Comparison of ENCODE assay signal across 29 mouse cellular contexts in genomic region chr8:84963952-84964351, GRCm38 (mm10). TPM values are rescaled to one million over a fixed set of nuclear protein-coding genes. Genes with fewer than 3 reads are reported as not detected.
A peak's percentile ranks its signal among the peaks of the same experiment; 100 is the strongest.
DNase-seq lines count a peak whose midpoint lies in the region; ATAC-seq and TF ChIP-seq lines count a peak whose summit lies in the region.
"Had no signal": no experiment of that assay in that cellular context is flagged by ENCODE, and none has a peak within 500 bp of the region (broad histone marks: within the 10 kb centered on the region; RNA-seq: fewer than 3 reads in every experiment).

No protein-coding gene starts in this region.

- no peak for TF ChIP-seq POLR2A in MEL (IDR thresholded peaks at IDR 0.05; ENCODE audit: control insufficient read depth in 1 of 2, insufficient read depth in 1 of 2, low read depth in 1 of 2, low read length in 2 of 2, poor library complexity in 1 of 2)

- no peaks in the 10 kb centered on the region for H3K9me3 ChIP-seq in forebrain, postnatal 0 days (ENCODE audit: low read length)
- H3K9me3 ChIP-seq in forebrain, embryonic 11.5 days (ENCODE audit: control insufficient read depth, low read length): no peaks in the 10 kb centered on the region
- no peaks in the 10 kb centered on the region for H3K9me3 ChIP-seq in MEL (replicated peaks; ENCODE audit: insufficient read depth, low read length)
- H3K9me3 ChIP-seq in liver, postnatal 0 days (ENCODE audit: low read length): no peaks in the 10 kb centered on the region
- H3K9me3 ChIP-seq: forebrain, embryonic 15.5 days; heart, embryonic 15.5 days; megakaryocyte, embryonic 14.5 days; midbrain, embryonic 15.5 days; stomach, embryonic 15.5 days had no signal

- no peak overlapping the region for H3K4me3 ChIP-seq in forebrain, postnatal 0 days (ENCODE audit: low read depth, low read length)
- no peak overlapping the region for H3K4me3 ChIP-seq in forebrain, embryonic 11.5 days (ENCODE audit: low read depth, low read length)
- H3K4me3 ChIP-seq in left cerebral cortex, adult 2 months: no peak overlapping the region
- no peak overlapping the region for H3K4me3 ChIP-seq in MEL (ENCODE audit: control insufficient read depth in 1 of 2, insufficient read depth in 1 of 2, low read depth in 2 of 2, low read length in 2 of 2)
- H3K4me3 ChIP-seq in liver, postnatal 0 days (ENCODE audit: low read depth, low read length): no peak overlapping the region
- H3K4me3 ChIP-seq: forebrain, embryonic 15.5 days; heart, embryonic 15.5 days; megakaryocyte, embryonic 14.5 days; midbrain, embryonic 15.5 days; stomach, embryonic 15.5 days had no signal

- no peaks in the 10 kb centered on the region for H3K27me3 ChIP-seq in forebrain, postnatal 0 days (ENCODE audit: insufficient read depth, low read length)
- H3K27me3 ChIP-seq in forebrain, embryonic 11.5 days (ENCODE audit: control insufficient read depth, insufficient read depth, low read length): no peaks in the 10 kb centered on the region
- H3K27me3 ChIP-seq in MEL (ENCODE audit: control insufficient read depth in 1 of 2, insufficient read depth in 2 of 2, low read length in 2 of 2): no peaks in the 10 kb centered on the region
- H3K27me3 ChIP-seq in liver, postnatal 0 days (ENCODE audit: insufficient read depth, low read length): no peaks in the 10 kb centered on the region
- H3K27me3 ChIP-seq: forebrain, embryonic 15.5 days; heart, embryonic 15.5 days; megakaryocyte, embryonic 14.5 days; midbrain, embryonic 15.5 days; stomach, embryonic 15.5 days had no signal

- TF ChIP-seq RAD21 in MEL (IDR thresholded peaks at IDR 0.05; ENCODE audit: low read depth, low read length): no peak

- no peak overlapping the region for H3K27ac ChIP-seq in forebrain, postnatal 0 days (ENCODE audit: low read depth, low read length)
- H3K27ac ChIP-seq in forebrain, embryonic 11.5 days (ENCODE audit: low read depth, low read length): no peak overlapping the region
- H3K27ac ChIP-seq in left cerebral cortex, adult 2 months: no peak overlapping the region
- H3K27ac ChIP-seq in MEL (ENCODE audit: control insufficient read depth, low read depth, low read length): no peak overlapping the region
- H3K27ac ChIP-seq in liver, postnatal 0 days (ENCODE audit: low read depth): no peak overlapping the region
- H3K27ac ChIP-seq: forebrain, embryonic 15.5 days; heart, embryonic 15.5 days; midbrain, embryonic 15.5 days; stomach, embryonic 15.5 days had no signal

- peaks cover 6% of the 10 kb centered on the region; the same call in 1 of the 2 replicates for H3K36me3 ChIP-seq in forebrain, postnatal 0 days (ENCODE audit: insufficient read depth)
- peaks cover 4% of the 10 kb centered on the region; the same call in 1 of the 2 replicates for H3K36me3 ChIP-seq in forebrain, embryonic 11.5 days (ENCODE audit: control insufficient read depth, insufficient read depth, low read length)
- H3K36me3 ChIP-seq in MEL (ENCODE audit: control insufficient read depth in 1 of 2, insufficient read depth in 2 of 2, low read length in 2 of 2): peaks cover 0 to 19% of the 10 kb centered on the region in 2 experiments
- H3K36me3 ChIP-seq in liver, postnatal 0 days (replicated peaks; ENCODE audit: insufficient read depth, low read length): peaks cover 13% of the 10 kb centered on the region; the same call in 1 of the 2 replicates
- H3K36me3 ChIP-seq: forebrain, embryonic 15.5 days; heart, embryonic 15.5 days; midbrain, embryonic 15.5 days had no signal

- TF ChIP-seq CTCF in forebrain, postnatal 0 days (IDR thresholded peaks at IDR 0.05; ENCODE audit: low read depth): 0 out of 2 replicates have a peak, but pooled peaks have one; percentile 20
- peak; percentile 5 for TF ChIP-seq CTCF in left cerebral cortex, adult 2 months (IDR thresholded peaks at IDR 0.05)
- TF ChIP-seq CTCF in MEL (IDR thresholded peaks at IDR 0.05 in 2 of 3, conservative IDR thresholded peaks at IDR 0.05 in 1 of 3; ENCODE audit: control insufficient read depth in 1 of 3, insufficient read depth in 1 of 3, low read depth in 2 of 3, low read length in 3 of 3, poor library complexity in 1 of 3, severe bottlenecking in 1 of 3): peak in 2 of 3 experiments; percentile 6 to 16; a peak in 1 of 6 replicates
- TF ChIP-seq CTCF in liver, postnatal 0 days (IDR thresholded peaks at IDR 0.05; ENCODE audit: low read depth): peak; percentile 49

- H3K9ac ChIP-seq in forebrain, postnatal 0 days: no peak overlapping the region
- no peak overlapping the region for H3K9ac ChIP-seq in forebrain, embryonic 11.5 days (ENCODE audit: low read length)
- no peak overlapping the region for H3K9ac ChIP-seq in MEL (ENCODE audit: control insufficient read depth, low read depth, low read length, poor library complexity, severe bottlenecking)
- no peak overlapping the region for H3K9ac ChIP-seq in liver, postnatal 0 days (replicated peaks)
- H3K9ac ChIP-seq: forebrain, embryonic 15.5 days; heart, embryonic 15.5 days; midbrain, embryonic 15.5 days; stomach, embryonic 15.5 days had no signal

- TF ChIP-seq EP300 in MEL (IDR thresholded peaks at IDR 0.05; ENCODE audit: low read depth in 1 of 2, low read length in 2 of 2): no peak
- no peak for TF ChIP-seq EP300 in liver, postnatal 0 days (IDR thresholded peaks at IDR 0.05; ENCODE audit: low read depth)

- WGBS in forebrain, postnatal 0 days: 86% methylated on average over 4 of the region's 4 CpGs
- WGBS in forebrain, embryonic 11.5 days: 94% methylated on average over 4 of the region's 4 CpGs
- 80% methylated on average over 4 of the region's 4 CpGs for WGBS in liver, postnatal 0 days (ENCODE audit: insufficient replicate concordance)

- no peak for ATAC-seq in forebrain, postnatal 0 days
- ATAC-seq in forebrain, embryonic 11.5 days (replicated peaks; ENCODE audit: low FRiP score): no peak
- no peak for ATAC-seq in liver, postnatal 0 days
- ATAC-seq: forebrain, embryonic 15.5 days; inflammation-experienced regulatory T-cells, adult 6 months; midbrain, embryonic 15.5 days had no signal

- no peak overlapping the region for H3K4me2 ChIP-seq in forebrain, postnatal 0 days (ENCODE audit: low read depth)
- no peak overlapping the region for H3K4me2 ChIP-seq in forebrain, embryonic 11.5 days (ENCODE audit: low read depth, low read length, severe bottlenecking)
- H3K4me2 ChIP-seq in liver, postnatal 0 days (ENCODE audit: low read depth, low read length): peak overlapping the region; percentile 97; the same call in 1 of the 2 replicates
- H3K4me2 ChIP-seq: forebrain, embryonic 15.5 days; midbrain, embryonic 15.5 days; stomach, embryonic 15.5 days had no signal

- H3K79me2 ChIP-seq in MEL (ENCODE audit: control insufficient read depth, insufficient read depth, low read length, poor library complexity): peaks cover under 1% of the 10 kb centered on the region

- H3K4me1 ChIP-seq in forebrain, postnatal 0 days (ENCODE audit: insufficient read depth): peaks cover 7% of the 10 kb centered on the region; the same call in 1 of the 2 replicates
- H3K4me1 ChIP-seq in forebrain, embryonic 11.5 days (replicated peaks; ENCODE audit: control insufficient read depth, insufficient read depth, low read length): peaks cover 8% of the 10 kb centered on the region
- peaks cover 5 to 26% of the 10 kb centered on the region in 2 experiments for H3K4me1 ChIP-seq in MEL (ENCODE audit: control insufficient read depth in 1 of 2, insufficient read depth in 2 of 2, low read length in 2 of 2)
- peaks cover 32% of the 10 kb centered on the region for H3K4me1 ChIP-seq in liver, postnatal 0 days (ENCODE audit: insufficient read depth)

- DNase-seq in forebrain, postnatal 0 days: no peak
- no peak for DNase-seq in forebrain, embryonic 11.5 days (ENCODE audit: low spot score)
- no peak for DNase-seq in left cerebral cortex, adult 2 months (ENCODE audit: extremely low spot score in 1 of 2, low spot score in 2 of 2)
- no peak for DNase-seq in left cerebral cortex, adult 8-10 months (ENCODE audit: low spot score in 2 of 2)
- DNase-seq in MEL (ENCODE audit: low read depth, low spot score): no peak
- no peak for DNase-seq in liver, postnatal 0 days
- no peak for DNase-seq in cerebellum, postnatal 10 days
- DNase-seq: adrenal gland, postnatal 36 days; cerebellum, adult 11-12 months; cerebellum, postnatal 25 days; gastrocnemius, postnatal 25 days; left cerebral cortex, postnatal 4 days; right cerebral cortex, postnatal 25 days; thymus, adult 2 months had no signal

- intact Hi-C loops in left cerebral cortex, adult 2 months (cut with DNase I): no loop called here

RNA-seq across cellular contexts. Expression of gene Gm49661, which starts 5.3 kb away (rescaled TPM):
- not detected in 2 replicates for total RNA-seq in forebrain, postnatal 0 days (2014; rRNA removed)
- polyA plus RNA-seq in forebrain, postnatal 0 days (2015; fragmentation: Nextera tagmentation; extraction: Ambion mirVana): not detected in 2 replicates
- polyA plus RNA-seq in forebrain, embryonic 11.5 days (2014; fragmentation: Nextera tagmentation; extraction: Ambion mirVana): not detected in 2 replicates
- not detected for total RNA-seq in left cerebral cortex, adult 2 months (2021)
- total RNA-seq in left cerebral cortex, adult 8-10 months (2022): 1 to 10 TPM in 1 of 4 experiments, not detected in 3; 1.8 TPM
- 3.9 and 4.7 TPM in 2 replicates for total RNA-seq in MEL (2012; rRNA removed)
- polyA plus RNA-seq in MEL (2012; ENCODE audit: insufficient read depth in 1 of 2, insufficient read length in 2 of 2, low read depth in 1 of 2, low replicate concordance in 2 of 2, missing spikeins in 1 of 2): not detected
- 0.89 TPM in 1 of 2 replicates, not detected in the other for polyA plus RNA-seq in liver, postnatal 0 days (2015; fragmentation: Nextera tagmentation; extraction: Ambion mirVana)
- total RNA-seq: ES-E14; gastrocnemius, postnatal 25 days; hematopoietic stem cell, adult 5-6 weeks; layer of hippocampus, adult 18-20 months; left cerebral cortex, postnatal 4 days; liver, adult 2 months; neutrophil, adult 5-6 weeks had no signal
- polyA plus RNA-seq: C2C12; forebrain, embryonic 15.5 days; heart, embryonic 15.5 days; inflammation-experienced regulatory T-cells, adult 6 months; kidney, embryonic 14.5 days; midbrain, embryonic 15.5 days; spleen, adult 2 months; stomach, embryonic 15.5 days; thymus, adult 2 months had no signal

RNA-seq across cellular contexts. Expression of gene Prdx2, which starts 5.4 kb away (rescaled TPM):
- total RNA-seq in forebrain, postnatal 0 days (2014; rRNA removed): 814 and 983 TPM in 2 replicates
- polyA plus RNA-seq in forebrain, postnatal 0 days (2015; fragmentation: Nextera tagmentation; extraction: Ambion mirVana): 974 and 1,110 TPM in 2 replicates
- polyA plus RNA-seq in forebrain, embryonic 11.5 days (2014; fragmentation: Nextera tagmentation; extraction: Ambion mirVana): 1,226 and 1,312 TPM in 2 replicates
- 100 to 1,000 TPM; 319 to 333 TPM for total RNA-seq in left cerebral cortex, adult 2 months (2021)
- total RNA-seq in left cerebral cortex, adult 8-10 months (2022): 100 to 1,000 TPM; 328 to 384 (median 347) TPM
- total RNA-seq in MEL (2012; rRNA removed): 502 and 643 TPM in 2 replicates
- polyA plus RNA-seq in MEL (2012; ENCODE audit: insufficient read depth in 1 of 2, insufficient read length in 2 of 2, low read depth in 1 of 2, low replicate concordance in 2 of 2, missing spikeins in 1 of 2): 100 to 1,000 TPM; 679 to 773 TPM
- 780 and 831 TPM in 2 replicates for polyA plus RNA-seq in liver, postnatal 0 days (2015; fragmentation: Nextera tagmentation; extraction: Ambion mirVana)

RNA-seq across cellular contexts. Expression of gene Rnaseh2a, which starts 5.6 kb away (rescaled TPM):
- 39.8 and 42.7 TPM in 2 replicates for total RNA-seq in forebrain, postnatal 0 days (2014; rRNA removed)
- polyA plus RNA-seq in forebrain, postnatal 0 days (2015; fragmentation: Nextera tagmentation; extraction: Ambion mirVana): 52.2 and 56.3 TPM in 2 replicates
- 128 and 147 TPM in 2 replicates for polyA plus RNA-seq in forebrain, embryonic 11.5 days (2014; fragmentation: Nextera tagmentation; extraction: Ambion mirVana)
- 10 to 100 TPM; 43.4 to 47.3 TPM for total RNA-seq in left cerebral cortex, adult 2 months (2021)
- 10 to 100 TPM; 45.9 to 60.0 (median 49.6) TPM for total RNA-seq in left cerebral cortex, adult 8-10 months (2022)
- 105 TPM in 2 replicates for total RNA-seq in MEL (2012; rRNA removed)
- 100 to 1,000 TPM in 1 of 2 experiments, not detected in 1; 109 TPM for polyA plus RNA-seq in MEL (2012; ENCODE audit: insufficient read depth in 1 of 2, insufficient read length in 2 of 2, low read depth in 1 of 2, low replicate concordance in 2 of 2, missing spikeins in 1 of 2)
- 67.1 and 70.8 TPM in 2 replicates for polyA plus RNA-seq in liver, postnatal 0 days (2015; fragmentation: Nextera tagmentation; extraction: Ambion mirVana)

RNA-seq across cellular contexts. Expression of gene Junb, which starts 14.6 kb away (rescaled TPM):
- 21.9 and 22.2 TPM in 2 replicates for total RNA-seq in forebrain, postnatal 0 days (2014; rRNA removed)
- 10.1 and 15.9 TPM in 2 replicates for polyA plus RNA-seq in forebrain, postnatal 0 days (2015; fragmentation: Nextera tagmentation; extraction: Ambion mirVana)
- polyA plus RNA-seq in forebrain, embryonic 11.5 days (2014; fragmentation: Nextera tagmentation; extraction: Ambion mirVana): 5.2 and 5.8 TPM in 2 replicates
- total RNA-seq in left cerebral cortex, adult 2 months (2021): 100 to 1,000 TPM in 1 of 2 experiments, 10 to 100 TPM in 1; 99.5 to 145 TPM
- 10 to 100 TPM; 39.3 to 88.9 (median 65.7) TPM for total RNA-seq in left cerebral cortex, adult 8-10 months (2022)
- total RNA-seq in MEL (2012; rRNA removed): 49.6 and 72.7 TPM in 2 replicates
- 10 to 100 TPM in 1 of 2 experiments, not detected in 1; 41.6 TPM for polyA plus RNA-seq in MEL (2012; ENCODE audit: insufficient read depth in 1 of 2, insufficient read length in 2 of 2, low read depth in 1 of 2, low replicate concordance in 2 of 2, missing spikeins in 1 of 2)
- 14.2 and 21.9 TPM in 2 replicates for polyA plus RNA-seq in liver, postnatal 0 days (2015; fragmentation: Nextera tagmentation; extraction: Ambion mirVana)

RNA-seq across cellular contexts. Expression of gene Rtbdn, which starts 17.2 kb away (rescaled TPM):
- total RNA-seq in forebrain, postnatal 0 days (2014; rRNA removed): 4.8 and 10.4 TPM in 2 replicates
- 1.7 and 3.5 TPM in 2 replicates for polyA plus RNA-seq in forebrain, postnatal 0 days (2015; fragmentation: Nextera tagmentation; extraction: Ambion mirVana)
- polyA plus RNA-seq in forebrain, embryonic 11.5 days (2014; fragmentation: Nextera tagmentation; extraction: Ambion mirVana): 0.19 and 0.36 TPM in 2 replicates
- total RNA-seq in left cerebral cortex, adult 2 months (2021): 1 to 10 TPM; 1.1 to 1.2 TPM
- 1 to 10 TPM; 1.2 to 1.5 (median 1.3) TPM for total RNA-seq in left cerebral cortex, adult 8-10 months (2022)
- 0.08 TPM in 1 of 2 replicates, not detected in the other for total RNA-seq in MEL (2012; rRNA removed)
- under 1 TPM in 1 of 2 experiments, not detected in 1; 0.11 TPM for polyA plus RNA-seq in MEL (2012; ENCODE audit: insufficient read depth in 1 of 2, insufficient read length in 2 of 2, low read depth in 1 of 2, low replicate concordance in 2 of 2, missing spikeins in 1 of 2)
- 0.09 TPM in 1 of 2 replicates, not detected in the other for polyA plus RNA-seq in liver, postnatal 0 days (2015; fragmentation: Nextera tagmentation; extraction: Ambion mirVana)
- total RNA-seq: adrenal gland, postnatal 36 days; gastrocnemius, postnatal 25 days; heart, adult 8-10 months; hematopoietic stem cell, adult 5-6 weeks; liver, adult 2 months; neutrophil, adult 5-6 weeks had no signal
- polyA plus RNA-seq: kidney, embryonic 14.5 days; liver, adult 2 months; spleen, adult 2 months had no signal
